Mouse (Mus musculus): ENCODE results near the gene Pam.

GRCm38 (mm10) chr1:97999465-97999864 is 96.0 kb downstream of the Pam start:
- TF ChIP-seq CTCF (conservative IDR thresholded peaks at IDR 0.05; ENCODE audit: insufficient read depth, insufficient read length, low read depth, low read length): no peak
- TF ChIP-seq POLR2A (IDR thresholded peaks at IDR 0.05; ENCODE audit: low read depth, low read length): no peak

All from kidney, adult 2 months (tissue).